Mouse (Mus musculus) right cerebral cortex, postnatal 25 days (tissue): ENCODE data around the gene Olfr103.

ENCODE experiments used
- DNase-seq: peaks from one replicate; pipeline ENCODE4 v3.0.0; 2022

Olfr103 gene

GRCm38 (mm10) chr17:37339598-37339997, at the start of gene Olfr103:
TSS of gene Olfr103 (minus strand) at chr17:37339698.
- no peak for DNase-seq

- DNase-seq: no peak
These were observed 39.2 kb upstream of the Olfr103 start, which contains the start of gene Olfr105-ps for GRCm38 (mm10) chr17:37378733-37379132. TSS of gene Olfr105-ps (plus strand) at chr17:37379033.

GRCm38 (mm10) chr17:37359282-37359681, 19.8 kb upstream of the Olfr103 start, which contains the start of gene Olfr104-ps:
TSS of gene Olfr104-ps (plus strand) at chr17:37359582.
- DNase-seq: no peak

GRCm38 (mm10) chr17:37316954-37317353, 22.5 kb downstream of the Olfr103 start, which contains the start of gene Olfr102:
TSS of gene Olfr102 (minus strand) at chr17:37317054.
- no peak for DNase-seq

GRCm38 (mm10) chr17:37310146-37310699, 29.3 kb downstream of the Olfr103 start:
- DNase-seq: no peak

GRCm38 (mm10) chr17:37308483-37308882, 31.0 kb downstream of the Olfr103 start:
- no peak for DNase-seq

GRCm38 (mm10) chr17:37304213-37304612, 35.3 kb downstream of the Olfr103 start, which contains the start of gene Olfr101:
TSS of gene Olfr101 (minus strand) at chr17:37304313.
- DNase-seq: no peak
